In the genomic region with DNA sequence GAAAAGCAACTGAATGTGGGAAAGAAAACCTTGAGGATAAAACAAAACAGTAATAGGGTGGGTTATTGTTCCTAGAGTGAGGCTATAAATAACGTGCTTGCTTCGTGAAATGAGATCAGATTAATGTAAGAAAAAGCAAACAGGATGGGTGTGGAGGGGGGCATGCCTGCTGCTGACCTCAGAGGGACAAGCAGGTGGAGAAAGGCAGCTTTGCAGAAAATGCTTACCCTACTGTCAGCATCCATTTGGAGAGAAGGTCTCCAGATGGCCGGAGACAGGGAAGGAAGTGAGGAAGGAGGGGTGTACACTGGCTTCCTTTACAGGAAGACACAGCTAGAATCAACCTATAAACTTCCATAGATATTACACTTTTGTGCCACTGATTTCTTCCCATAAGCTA, we compare ENCODE assay signal across 20 mouse cellular contexts.
"Had no signal": no experiment of that assay in that cellular context is flagged by ENCODE, and none has a peak within 500 bp of the region (broad histone marks: within the 10 kb centered on the region; RNA-seq: fewer than 3 reads in every experiment).

No protein-coding gene starts in this region.

- H3K9ac ChIP-seq: liver, embryonic 13.5 days; lung, embryonic 15.5 days; midbrain, embryonic 13.5 days; neural tube, embryonic 13.5 days; stomach, embryonic 15.5 days had no signal

- H3K36me3 ChIP-seq: liver, embryonic 13.5 days; lung, embryonic 15.5 days; midbrain, embryonic 10.5 days; midbrain, embryonic 13.5 days; neural tube, embryonic 13.5 days; stomach, embryonic 15.5 days had no signal

- H3K4me3 ChIP-seq: liver, embryonic 13.5 days; lung, embryonic 15.5 days; megakaryocyte, embryonic 14.5 days; midbrain, embryonic 10.5 days; midbrain, embryonic 13.5 days; myocyte; neural tube, embryonic 13.5 days; stomach, embryonic 15.5 days had no signal

- ATAC-seq: hindbrain, postnatal 0 days; inflammation-experienced regulatory T-cells, adult 6 months; intestine, embryonic 16.5 days; midbrain, embryonic 13.5 days; midbrain, embryonic 16.5 days had no signal

- H3K27ac ChIP-seq: hindbrain, postnatal 0 days; liver, embryonic 13.5 days; lung, embryonic 15.5 days; midbrain, embryonic 10.5 days; midbrain, embryonic 13.5 days; neural tube, embryonic 13.5 days; stomach, embryonic 15.5 days had no signal

- DNase-seq: kidney, adult 18-20 months; kidney, adult 9 months; kidney, postnatal 4 days; liver, embryonic 13.5 days; retina, postnatal 1 day; right cerebral cortex, postnatal 25 days; spleen, adult 18-20 months; thymus, adult 18-20 months; thymus, postnatal 36 days had no signal

- H3K9me3 ChIP-seq: liver, embryonic 13.5 days; lung, embryonic 15.5 days; midbrain, embryonic 10.5 days; midbrain, embryonic 13.5 days; neural tube, embryonic 13.5 days; stomach, embryonic 15.5 days had no signal

- H3K4me2 ChIP-seq: liver, embryonic 13.5 days; lung, embryonic 15.5 days; midbrain, embryonic 13.5 days; neural tube, embryonic 13.5 days; stomach, embryonic 15.5 days had no signal

- H3K27me3 ChIP-seq: liver, embryonic 13.5 days; lung, embryonic 15.5 days; megakaryocyte, embryonic 14.5 days; midbrain, embryonic 13.5 days; neural tube, embryonic 13.5 days; stomach, embryonic 15.5 days had no signal

- H3K4me1 ChIP-seq: liver, embryonic 13.5 days; lung, embryonic 15.5 days; megakaryocyte, embryonic 14.5 days; midbrain, embryonic 10.5 days; midbrain, embryonic 13.5 days; neural tube, embryonic 13.5 days; stomach, embryonic 15.5 days had no signal
